Mouse (Mus musculus) central nervous system, embryonic 14 days (tissue): ENCODE data around the gene Gm20817. TPM values are rescaled to one million over a fixed set of nuclear protein-coding genes. Genes with fewer than 3 reads are reported as not detected.

Experiments
- polyA plus RNA-seq: library from polyadenylated mRNA; depleted of rRNA; stranded (reverse); fragments of >200 nt; gene quantifications from 2 replicates; pipeline ENCODE4 v1.2.3, GENCODE M21; 2012; rRNA removed

The Gm20817 gene
- polyA plus RNA-seq: not detected in 2 replicates

GRCm38 (mm10) chrY:68832628-68833027, at the start of gene Gm20817:
Gene Gm20817 (minus strand): TSS chrY:68832728.

